Mouse (Mus musculus) megakaryocyte progenitor cell, adult 5-6 weeks (primary cell): ENCODE data around the gene Mamdc4. TPM values are rescaled to one million over a fixed set of nuclear protein-coding genes. Genes with fewer than 3 reads are reported as not detected.

Experiments
- ATAC-seq: replicated peaks from 2 replicates; pipeline ENCODE4 v1.8.0; 2016; ENCODE audit warnings: mild to moderate bottlenecking, moderate TSS enrichment, inconsistent platforms; ENCODE audit not compliant: poor library complexity
- total RNA-seq, 2 experiments: library from RNA; stranded (forward) in 1 of 2; stranded (reverse) in 1 of 2; fragments of 157-497, 149-512 nt in 1 of 2; fragments of 200-1000 nt in 1 of 2; gene quantifications; 2 replicates each; pipeline versions ENCODE4 v1.2.3 to v1.2.4; 2015 to 2017

Gene Mamdc4
- total RNA-seq, 2 experiments from 2014 or later, result 0.12 to 0.86 TPM

DNA sequence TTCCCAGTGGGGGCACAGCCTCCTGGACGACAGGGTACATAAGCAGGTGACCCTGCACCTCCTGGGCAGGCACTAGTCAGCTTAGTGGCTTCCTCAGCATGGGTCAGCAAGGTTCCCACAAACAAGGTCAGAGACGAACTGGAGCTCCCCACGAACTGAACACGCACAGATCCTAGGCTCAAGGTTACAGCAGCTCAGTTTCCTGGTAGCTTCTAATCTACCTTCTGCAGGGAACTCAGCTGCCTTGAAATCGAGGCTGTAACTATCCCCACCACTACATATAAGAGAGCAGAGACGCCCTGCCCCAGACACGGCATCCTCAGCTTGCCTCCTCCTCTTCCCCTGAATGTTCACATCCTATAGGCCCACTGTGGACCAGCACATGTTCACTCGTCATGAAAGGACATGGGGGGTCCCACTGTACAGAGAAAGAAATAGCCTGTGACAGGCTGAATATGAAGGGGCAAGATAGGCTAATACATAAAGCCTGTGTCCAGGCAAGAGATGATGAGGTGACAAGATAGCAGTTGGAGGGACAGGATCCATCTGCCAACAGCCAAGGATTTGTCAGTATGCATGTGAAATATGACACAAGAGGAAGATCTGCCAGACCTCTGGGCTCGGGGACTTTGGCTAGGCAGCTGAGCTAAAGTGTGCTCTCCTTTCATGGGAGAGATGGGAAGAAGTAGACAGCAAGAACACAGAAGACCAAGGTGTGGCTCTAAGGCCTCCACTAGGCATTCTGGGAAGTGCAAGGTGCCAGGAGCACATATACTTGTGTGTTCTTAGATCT is 47.9 kb downstream of the Mamdc4 start:
- ATAC-seq, result no peak

Other genes with a start within 250 kb of the Mamdc4 start
Only the 30 nearest of the 34 such genes appear.
- 42.2 and 60.4 TPM in 2 replicates for gene Uap1l1, start 209.2 kb downstream of the Mamdc4 start, total RNA-seq (2015)
- gene Uap1l1, start 209.2 kb downstream of the Mamdc4 start, total RNA-seq (2017), result 13.6 and 14.5 TPM in 2 replicates
- gene Sapcd2, start 202.5 kb downstream of the Mamdc4 start, total RNA-seq (2015), result 6.0 and 10.8 TPM in 2 replicates
- gene Sapcd2, start 202.5 kb downstream of the Mamdc4 start, total RNA-seq (2017), result 5.8 and 6.7 TPM in 2 replicates
- gene Entpd2, start 179.0 kb downstream of the Mamdc4 start, total RNA-seq (2015), result not detected in 2 replicates
- gene Entpd2, start 179.0 kb downstream of the Mamdc4 start, total RNA-seq (2017), result not detected in 2 replicates
- 1.5 TPM in 1 of 2 replicates, not detected in the other for gene Npdc1, start 175.5 kb downstream of the Mamdc4 start, total RNA-seq (2015)
- 0.27 TPM in 1 of 2 replicates, not detected in the other for gene Npdc1, start 175.5 kb downstream of the Mamdc4 start, total RNA-seq (2017)
- 11.1 and 12.5 TPM in 2 replicates for gene Fut7, start 151.6 kb downstream of the Mamdc4 start, total RNA-seq (2015)
- gene Fut7, start 151.6 kb downstream of the Mamdc4 start, total RNA-seq (2017), result 21.4 and 24.2 TPM in 2 replicates
- gene Abca2, start 146.1 kb downstream of the Mamdc4 start, total RNA-seq (2015), result 66.7 and 70.5 TPM in 2 replicates
- gene Abca2, start 146.1 kb downstream of the Mamdc4 start, total RNA-seq (2017), result 26.9 and 29.5 TPM in 2 replicates
- gene Clic3, start 118.0 kb downstream of the Mamdc4 start, total RNA-seq (2015), result not detected in 2 replicates
- 0.27 TPM in 1 of 2 replicates, not detected in the other for gene Clic3, start 118.0 kb downstream of the Mamdc4 start, total RNA-seq (2017)
- 32.8 and 40.9 TPM in 2 replicates for gene Paxx, start 113.8 kb downstream of the Mamdc4 start, total RNA-seq (2015)
- 15.3 and 21.3 TPM in 2 replicates for gene Paxx, start 113.8 kb downstream of the Mamdc4 start, total RNA-seq (2017)
- 0.42 TPM in 1 of 2 replicates, not detected in the other for gene Ptgds, start 104.8 kb downstream of the Mamdc4 start, total RNA-seq (2015)
- not detected in 2 replicates for gene Ptgds, start 104.8 kb downstream of the Mamdc4 start, total RNA-seq (2017)
- 0.27 TPM in 1 of 2 replicates, not detected in the other for gene Lcn12, start 80.9 kb downstream of the Mamdc4 start, total RNA-seq (2015)
- gene Lcn12, start 80.9 kb downstream of the Mamdc4 start, total RNA-seq (2017), result not detected in 2 replicates
- gene Fbxw5, start 74.1 kb downstream of the Mamdc4 start, total RNA-seq (2015), result 27.1 and 27.6 TPM in 2 replicates
- 25.1 and 27.4 TPM in 2 replicates for gene Fbxw5, start 74.1 kb downstream of the Mamdc4 start, total RNA-seq (2017)
- gene C8g, start 73.1 kb downstream of the Mamdc4 start, total RNA-seq (2015), result 2.6 and 5.6 TPM in 2 replicates
- 0.81 and 3.8 TPM in 2 replicates for gene C8g, start 73.1 kb downstream of the Mamdc4 start, total RNA-seq (2017)
- gene Traf2, start 27.9 kb downstream of the Mamdc4 start, total RNA-seq (2015), result 9.7 and 10.8 TPM in 2 replicates
- 13.7 and 14.2 TPM in 2 replicates for gene Traf2, start 27.9 kb downstream of the Mamdc4 start, total RNA-seq (2017)
- 141 and 144 TPM in 2 replicates for gene Edf1, start 17.0 kb downstream of the Mamdc4 start, total RNA-seq (2015)
- 95.5 and 128 TPM in 2 replicates for gene Edf1, start 17.0 kb downstream of the Mamdc4 start, total RNA-seq (2017)
- gene Phpt1, start 379 bp upstream of the Mamdc4 start, total RNA-seq (2015), result 48.1 and 56.5 TPM in 2 replicates
- 29.6 and 35.4 TPM in 2 replicates for gene Phpt1, start 379 bp upstream of the Mamdc4 start, total RNA-seq (2017)
- not detected in 2 replicates for gene Ajm1, start 6.9 kb upstream of the Mamdc4 start, total RNA-seq (2015)
- 0.10 TPM in 1 of 2 replicates, not detected in the other for gene Ajm1, start 6.9 kb upstream of the Mamdc4 start, total RNA-seq (2017)
- 37.4 and 49.5 TPM in 2 replicates for gene Rabl6, start 33.7 kb upstream of the Mamdc4 start, total RNA-seq (2015)
- gene Rabl6, start 33.7 kb upstream of the Mamdc4 start, total RNA-seq (2017), result 54.9 and 86.7 TPM in 2 replicates
- gene Ccdc183, start 42.8 kb upstream of the Mamdc4 start, total RNA-seq (2015), result not detected in 2 replicates
- gene Ccdc183, start 42.8 kb upstream of the Mamdc4 start, total RNA-seq (2017), result not detected in 2 replicates
- 9.9 and 17.4 TPM in 2 replicates for gene Tmem141, start 47.2 kb upstream of the Mamdc4 start, total RNA-seq (2015)
- gene Tmem141, start 47.2 kb upstream of the Mamdc4 start, total RNA-seq (2017), result 18.1 and 18.6 TPM in 2 replicates
- gene Fcna, start 53.2 kb upstream of the Mamdc4 start, total RNA-seq (2015), result 0.68 and 1.4 TPM in 2 replicates
- 0.50 and 1.7 TPM in 2 replicates for gene Fcna, start 53.2 kb upstream of the Mamdc4 start, total RNA-seq (2017)
- not detected in 2 replicates for gene Lcn8, start 78.3 kb upstream of the Mamdc4 start, total RNA-seq (2015)
- gene Lcn8, start 78.3 kb upstream of the Mamdc4 start, total RNA-seq (2017), result not detected in 2 replicates
- gene Lcn5, start 83.1 kb upstream of the Mamdc4 start, total RNA-seq (2015), result not detected in 2 replicates
- not detected in 2 replicates for gene Lcn5, start 83.1 kb upstream of the Mamdc4 start, total RNA-seq (2017)
- not detected in 2 replicates for gene Lcn6, start 101.9 kb upstream of the Mamdc4 start, total RNA-seq (2015)
- gene Lcn6, start 101.9 kb upstream of the Mamdc4 start, total RNA-seq (2017), result not detected in 2 replicates
- not detected in 2 replicates for gene Lcn10, start 107.9 kb upstream of the Mamdc4 start, total RNA-seq (2015)
- gene Lcn10, start 107.9 kb upstream of the Mamdc4 start, total RNA-seq (2017), result not detected in 2 replicates
- not detected in 2 replicates for gene Obp2a, start 125.2 kb upstream of the Mamdc4 start, total RNA-seq (2015)
- gene Obp2a, start 125.2 kb upstream of the Mamdc4 start, total RNA-seq (2017), result not detected in 2 replicates
- gene Bmyc, start 131.9 kb upstream of the Mamdc4 start, total RNA-seq (2015), result 16.0 and 19.1 TPM in 2 replicates
- 6.5 and 8.6 TPM in 2 replicates for gene Bmyc, start 131.9 kb upstream of the Mamdc4 start, total RNA-seq (2017)
- not detected in 2 replicates for gene Obp2b, start 162.2 kb upstream of the Mamdc4 start, total RNA-seq (2015)
- not detected in 2 replicates for gene Obp2b, start 162.2 kb upstream of the Mamdc4 start, total RNA-seq (2017)
- not detected in 2 replicates for gene Lcn3, start 190.7 kb upstream of the Mamdc4 start, total RNA-seq (2015)
- not detected in 2 replicates for gene Lcn3, start 190.7 kb upstream of the Mamdc4 start, total RNA-seq (2017)
- gene Lcn11, start 202.2 kb upstream of the Mamdc4 start, total RNA-seq (2015), result not detected in 2 replicates
- not detected in 2 replicates for gene Lcn11, start 202.2 kb upstream of the Mamdc4 start, total RNA-seq (2017)
- gene Gm13539, start 207.4 kb upstream of the Mamdc4 start, total RNA-seq (2015), result not detected in 2 replicates
- gene Gm13539, start 207.4 kb upstream of the Mamdc4 start, total RNA-seq (2017), result not detected in 2 replicates